Mouse (Mus musculus): Measurements from ENCODE around the gene Cramp1l.
"Not testable (repeated sequence)": the region's sequence is repeated elsewhere in the genome, so short reads cannot be mapped to it uniquely, and the experiment has no call there.

The Cramp1l gene

DNA sequence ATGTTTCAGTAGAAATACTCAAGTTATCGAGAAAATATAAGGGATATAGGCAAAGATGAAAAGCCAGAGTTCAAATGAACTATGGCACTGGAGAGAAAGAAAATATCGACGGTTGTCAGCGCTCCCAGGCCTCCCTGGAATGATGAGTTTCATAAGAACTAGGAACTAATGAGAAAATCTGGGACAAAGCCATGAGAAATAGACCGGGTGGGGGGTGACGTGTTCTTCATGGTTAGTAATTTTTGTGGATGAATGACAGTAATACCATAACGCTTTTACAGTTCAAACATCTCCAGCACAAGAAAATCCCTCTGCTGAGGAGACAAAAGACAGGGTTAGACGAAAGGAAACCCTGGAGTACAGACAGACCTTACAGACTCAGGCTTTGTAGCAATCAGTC, 56.2 kb downstream of the Cramp1l start:
- no peak for DNase-seq (ENCODE audit: low spot score)

DNA sequence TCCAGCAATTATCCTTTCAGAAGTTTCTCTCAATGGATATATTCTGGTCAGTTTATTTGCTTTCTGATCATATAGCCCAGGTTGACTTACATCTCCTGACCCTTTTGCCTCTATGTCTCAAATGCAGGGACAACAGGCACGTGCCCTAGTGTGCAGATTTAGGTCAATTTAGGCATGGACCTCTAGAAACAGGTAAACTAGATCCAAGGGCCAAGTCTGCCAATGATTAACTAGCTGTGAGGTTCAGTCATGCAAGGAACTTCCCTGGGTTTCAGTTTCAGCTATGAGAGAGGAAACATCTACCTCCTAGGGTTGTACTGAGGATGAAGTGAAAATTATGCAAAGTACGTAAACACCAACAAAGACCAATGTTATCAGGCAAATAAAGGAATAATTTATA, 62.3 kb downstream of the Cramp1l start:
- DNase-seq (ENCODE audit: low spot score), result no peak

DNA sequence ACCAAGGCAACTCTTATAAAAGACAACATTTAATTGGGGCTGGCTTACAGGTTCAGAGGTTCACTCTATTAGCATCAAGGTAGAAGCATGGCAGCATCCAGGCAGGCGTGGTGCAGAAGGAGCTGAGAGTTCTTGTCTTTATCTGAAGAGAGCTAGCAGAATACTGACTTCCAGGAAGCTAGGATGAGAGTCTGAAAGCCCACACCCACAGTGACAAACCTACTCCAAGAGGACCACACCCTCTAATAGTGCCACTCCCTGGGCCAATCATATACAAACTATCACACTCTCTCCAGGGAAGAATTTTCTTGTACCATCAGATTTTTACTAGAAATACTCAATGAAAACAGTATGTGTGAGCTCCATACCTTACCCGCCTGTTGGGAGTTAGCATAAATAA, 64.9 kb downstream of the Cramp1l start:
- no peak for DNase-seq (ENCODE audit: low spot score)

DNA sequence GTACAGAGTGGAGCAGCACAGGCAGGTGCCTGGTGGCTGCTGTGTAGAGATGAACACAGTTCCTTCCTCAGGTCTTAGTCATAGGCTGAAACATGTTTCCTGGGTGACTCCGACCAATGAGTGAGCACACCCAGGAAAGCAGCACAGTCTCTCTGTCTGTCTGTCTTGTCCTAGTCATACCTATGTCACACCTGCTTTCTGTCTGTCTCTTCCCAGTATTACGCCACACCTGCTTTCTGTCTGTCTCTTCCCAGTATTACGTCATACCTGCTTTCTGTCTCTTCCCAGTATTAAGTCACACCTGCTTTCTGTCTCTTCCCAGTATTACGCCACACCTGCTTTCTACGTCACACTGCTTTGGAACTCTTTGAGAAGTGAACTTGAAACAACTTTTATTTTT, 67.4 kb downstream of the Cramp1l start:
- no peak for DNase-seq (ENCODE audit: low spot score)

DNA sequence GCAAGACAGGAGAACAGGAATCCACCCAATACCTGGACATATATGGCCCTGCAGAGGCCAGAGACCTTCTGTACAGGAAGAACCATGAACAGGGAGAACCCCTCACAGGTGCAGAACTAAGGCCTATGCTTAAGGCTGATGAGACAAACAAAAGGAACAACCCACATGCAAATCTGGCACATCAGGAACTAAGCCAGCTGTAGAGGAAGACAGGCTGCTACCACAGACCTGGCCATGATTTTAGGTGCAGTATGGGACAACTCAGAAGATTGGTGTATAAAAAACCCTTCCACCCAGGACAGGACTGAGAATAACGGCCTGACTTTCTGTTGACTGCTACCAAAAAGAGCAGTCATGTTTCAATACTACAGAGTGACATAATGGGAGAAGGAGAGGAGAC, 72.0 kb downstream of the Cramp1l start:
- DNase-seq (ENCODE audit: low spot score), result not testable (repeated sequence)

DNA sequence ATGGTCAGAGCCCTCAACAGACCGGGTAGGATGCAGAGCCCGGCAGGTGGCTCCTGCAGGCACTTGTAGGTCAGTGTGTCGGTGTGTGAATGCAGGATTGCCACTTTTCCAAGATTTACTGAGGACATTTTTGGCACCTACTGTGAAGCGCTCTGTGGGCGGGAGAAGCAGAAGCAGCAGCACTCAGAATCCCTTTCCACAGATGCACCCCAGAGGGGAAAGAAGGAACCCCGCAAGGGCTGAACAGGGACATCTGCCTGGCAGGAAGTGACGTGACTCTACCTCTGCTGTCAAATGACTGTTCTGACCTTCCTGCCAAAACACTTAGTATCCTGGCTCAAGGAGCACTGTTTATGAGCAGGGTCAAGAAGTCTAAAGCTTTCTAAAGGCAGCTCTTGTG, 72.6 kb downstream of the Cramp1l start:
- no peak for DNase-seq (ENCODE audit: low spot score)

DNA sequence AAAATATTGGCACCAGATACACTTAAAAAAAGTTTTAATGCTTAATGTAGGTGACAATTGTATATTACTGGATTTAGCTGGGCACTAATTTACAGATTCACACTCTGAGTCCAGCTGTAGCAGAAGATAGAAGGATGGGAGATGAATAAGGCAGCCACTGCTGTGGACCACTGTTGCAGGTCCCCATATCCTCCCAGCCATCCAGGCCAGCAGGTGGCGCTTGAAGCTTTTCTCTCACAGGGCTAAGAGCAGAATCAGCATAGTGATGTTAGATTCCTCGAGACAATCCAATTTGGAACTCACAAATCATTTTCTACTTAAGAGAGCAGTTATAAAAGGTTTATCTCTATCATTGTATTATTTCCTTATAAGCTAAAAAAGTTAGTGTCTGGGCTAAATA, 73.1 kb downstream of the Cramp1l start:
- DNase-seq (ENCODE audit: low spot score), result peak; percentile 26

DNA sequence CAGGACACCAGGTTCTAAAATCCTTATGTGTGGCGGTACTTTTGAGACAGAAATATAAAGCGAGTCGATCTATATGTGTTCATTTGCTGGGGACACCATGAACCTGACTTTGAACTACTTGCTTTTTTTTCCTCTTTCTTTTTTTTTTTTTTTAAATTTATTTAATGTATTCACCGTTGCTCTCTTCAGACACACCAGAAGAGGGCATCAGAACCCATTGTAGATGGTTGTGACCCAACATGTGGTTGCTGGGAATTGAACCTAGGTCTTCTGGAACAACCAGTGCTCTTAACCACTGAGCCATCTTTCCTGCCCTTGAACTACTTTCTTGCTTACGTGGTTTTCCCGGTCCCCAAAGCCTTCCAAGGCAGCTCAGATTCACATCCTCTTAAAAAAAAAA, 78.3 kb downstream of the Cramp1l start:
- DNase-seq (ENCODE audit: low spot score), result no peak

DNA sequence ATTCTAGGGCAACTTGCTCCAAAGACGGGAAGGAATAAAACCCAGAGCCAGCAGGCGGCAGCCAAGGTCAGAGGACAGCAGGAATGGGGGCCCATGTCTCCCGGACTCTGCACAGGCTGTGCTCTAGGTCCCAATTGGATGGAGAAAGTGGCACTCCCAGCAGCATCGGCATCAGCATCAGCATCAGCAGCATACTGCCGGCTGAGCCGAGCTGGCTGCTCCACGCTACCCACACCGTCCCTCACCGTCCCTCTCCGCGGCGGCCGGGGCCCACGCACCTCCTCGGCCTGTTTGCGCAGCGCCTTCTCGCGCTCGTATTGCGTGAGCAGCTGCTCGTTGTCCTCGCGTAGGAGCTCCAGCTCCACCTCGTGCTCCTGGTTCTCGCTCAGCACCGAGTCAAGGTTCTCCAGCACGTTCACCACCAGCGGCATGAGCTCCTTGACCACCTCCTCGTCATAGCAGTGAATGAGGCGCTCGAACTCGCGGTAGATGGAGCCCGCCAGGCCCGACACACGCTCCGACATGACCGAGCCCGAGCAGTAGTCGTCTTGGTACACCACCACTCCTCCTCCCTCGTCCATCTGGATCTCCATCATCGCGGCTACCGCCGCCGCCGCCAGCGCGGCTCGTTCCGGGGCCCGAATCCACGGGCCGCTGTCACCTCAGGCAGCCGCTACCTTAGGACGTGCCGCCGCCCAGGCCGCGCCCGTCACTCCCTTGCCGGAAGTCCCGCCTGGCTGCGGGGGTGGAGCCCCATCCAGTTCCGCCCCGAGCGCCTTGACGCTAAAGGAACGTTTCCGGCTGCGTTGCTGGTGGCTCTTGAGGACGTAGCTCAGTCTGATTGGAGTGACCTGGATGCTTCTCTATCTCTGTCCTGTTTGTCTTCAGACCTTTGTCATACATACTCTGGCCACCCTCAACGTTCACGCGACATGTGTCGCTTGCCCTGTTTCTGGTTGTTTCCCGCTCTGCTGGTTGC, 79.0 kb downstream of the Cramp1l start, which contains the start of gene Mapk8ip3:
TSS of gene Mapk8ip3 (minus strand) at position 719 of the 979 bp plus-strand sequence.
- peak; percentile 96 for DNase-seq (ENCODE audit: low spot score)

DNA sequence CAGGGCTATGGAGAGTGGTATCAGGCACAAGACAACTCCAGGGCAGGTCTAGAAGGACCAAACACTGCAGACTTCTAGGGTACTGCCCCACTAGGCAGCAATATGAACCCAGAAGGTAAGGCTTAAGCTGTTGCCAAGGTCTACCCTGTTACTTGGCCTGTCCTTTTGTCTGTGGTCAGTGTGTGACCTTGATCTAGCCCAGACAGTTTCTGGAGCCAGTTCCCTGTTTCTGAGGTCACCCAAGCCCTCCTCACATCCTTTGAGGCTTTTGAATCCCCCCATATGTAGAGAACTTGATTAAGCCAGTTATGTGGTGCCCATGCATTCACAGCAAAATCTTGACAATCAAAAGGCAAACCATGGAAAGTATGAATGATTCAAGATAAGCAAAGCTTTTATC, 79.9 kb downstream of the Cramp1l start:
- DNase-seq (ENCODE audit: low spot score), result no peak

DNA sequence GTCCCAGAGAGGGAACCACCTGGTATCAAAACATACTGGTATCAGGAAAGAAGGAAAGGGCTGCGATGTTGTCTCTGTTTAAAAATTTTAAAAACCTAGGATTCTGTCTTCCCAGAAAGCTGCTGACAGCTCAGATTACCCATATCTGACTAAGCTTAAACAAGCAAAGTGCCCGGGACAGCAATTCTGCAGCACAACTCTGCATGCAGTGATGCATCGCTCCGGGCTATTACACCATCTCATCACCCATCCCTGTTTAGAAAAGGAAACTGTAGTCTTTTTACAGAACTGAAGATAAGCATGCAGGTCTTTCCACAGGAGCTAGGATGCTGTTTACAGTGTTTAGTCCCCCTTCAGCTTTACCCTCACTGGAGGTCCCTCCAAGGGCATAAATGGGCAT, 80.7 kb downstream of the Cramp1l start:
- no peak for DNase-seq (ENCODE audit: low spot score)

DNA sequence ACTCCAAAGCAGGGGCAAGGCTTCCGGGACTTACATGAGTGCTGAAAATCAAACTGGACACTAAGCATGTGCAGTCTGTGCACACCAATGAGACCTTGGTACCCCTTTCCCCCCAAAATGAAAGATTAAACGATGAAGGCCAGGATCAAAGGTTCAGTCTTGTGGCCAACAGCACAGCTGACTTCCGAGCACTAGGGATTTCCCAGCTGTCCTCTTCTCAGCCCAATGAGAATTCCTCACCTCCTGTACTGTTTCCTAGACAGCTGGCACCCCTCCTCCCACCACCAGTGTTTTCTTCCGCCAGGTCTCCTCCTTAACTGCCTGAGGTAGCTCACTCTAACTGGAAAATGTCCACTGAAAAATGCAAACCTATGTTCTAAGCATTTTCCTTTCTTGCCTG, 82.4 kb downstream of the Cramp1l start:
- DNase-seq (ENCODE audit: low spot score), result no peak

DNA sequence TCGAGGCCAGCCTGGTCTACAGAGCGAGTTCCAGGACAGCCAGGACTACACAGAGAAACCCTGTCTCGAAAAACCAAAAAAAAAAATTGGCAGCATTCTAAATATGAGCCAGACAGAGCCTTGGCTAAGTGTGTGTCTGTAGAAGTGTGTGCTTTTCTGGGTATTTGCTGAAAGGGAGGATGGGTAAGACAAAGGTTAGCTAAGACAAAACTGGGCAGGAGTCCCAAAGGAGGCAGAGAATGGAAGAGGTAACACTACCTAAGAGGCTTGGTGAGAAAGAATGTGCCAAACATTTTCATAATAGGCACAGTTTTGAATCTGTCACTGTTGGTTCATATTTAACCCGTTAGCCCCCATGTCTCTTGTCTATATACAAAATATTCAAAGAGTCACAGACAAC, 83.2 kb downstream of the Cramp1l start:
- DNase-seq (ENCODE audit: low spot score), result no peak

DNA sequence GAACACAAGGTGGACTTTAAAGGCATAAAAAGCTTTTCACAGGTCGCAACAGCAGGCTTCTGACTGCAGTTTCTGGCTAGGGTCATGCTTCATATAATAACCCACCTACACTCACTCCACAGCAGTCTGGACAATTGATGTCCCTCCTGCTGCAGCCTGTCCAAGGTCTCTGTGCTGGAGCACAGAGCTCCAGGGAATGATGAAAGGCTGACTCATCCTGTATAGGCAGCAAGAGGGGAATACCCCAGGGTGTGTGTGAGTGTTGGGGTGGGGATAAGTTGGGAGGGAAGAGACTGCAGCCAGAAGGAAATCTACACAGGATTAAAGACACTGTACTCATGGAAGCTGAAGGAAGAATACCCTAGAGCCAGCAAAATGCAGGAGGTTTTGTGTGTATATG, 86.1 kb downstream of the Cramp1l start:
- DNase-seq (ENCODE audit: low spot score), result no peak

DNA sequence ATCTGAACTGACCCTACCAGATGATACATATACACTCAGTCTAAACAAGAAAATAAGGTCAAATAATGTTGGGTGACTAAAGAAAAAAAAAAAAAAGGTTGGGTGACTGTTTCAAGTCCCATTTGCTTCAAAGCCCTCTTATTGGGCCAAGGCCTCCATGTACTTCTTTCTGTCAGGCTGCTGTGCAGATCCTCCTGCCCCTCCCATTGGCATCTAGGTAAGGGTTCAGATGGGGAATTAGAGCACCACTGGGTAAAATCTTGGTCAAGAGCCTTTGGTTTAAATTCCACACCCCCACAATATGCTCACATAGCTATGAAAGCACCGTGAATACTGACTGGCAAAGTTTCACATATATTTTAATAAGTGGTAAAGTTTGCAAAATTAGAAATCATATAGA, 92.3 kb downstream of the Cramp1l start:
- no peak for DNase-seq (ENCODE audit: low spot score)

DNA sequence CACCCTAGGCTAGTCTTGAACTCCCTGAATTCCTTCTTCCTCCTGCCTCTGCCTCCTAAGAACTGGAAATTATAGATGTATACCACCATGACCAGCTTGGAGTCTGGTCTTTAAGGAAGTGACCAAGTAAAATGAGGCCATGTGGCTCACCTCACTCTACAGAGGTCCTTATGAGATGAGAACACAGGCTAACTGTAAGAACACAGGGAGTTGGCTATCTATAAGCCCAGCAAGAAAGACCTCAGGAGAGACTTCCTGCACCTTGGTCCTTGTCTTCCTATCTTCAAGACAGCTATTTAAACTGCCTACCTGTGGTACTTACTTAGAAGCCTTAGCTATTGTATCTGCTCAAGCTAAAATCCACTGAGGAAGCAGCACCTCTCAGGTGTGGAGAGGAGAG, 101.6 kb downstream of the Cramp1l start:
- no peak for DNase-seq (ENCODE audit: low spot score)

All from spleen, adult 12 weeks (tissue).